ENCODE assay signal across 14 mouse cellular contexts in the genomic region with DNA sequence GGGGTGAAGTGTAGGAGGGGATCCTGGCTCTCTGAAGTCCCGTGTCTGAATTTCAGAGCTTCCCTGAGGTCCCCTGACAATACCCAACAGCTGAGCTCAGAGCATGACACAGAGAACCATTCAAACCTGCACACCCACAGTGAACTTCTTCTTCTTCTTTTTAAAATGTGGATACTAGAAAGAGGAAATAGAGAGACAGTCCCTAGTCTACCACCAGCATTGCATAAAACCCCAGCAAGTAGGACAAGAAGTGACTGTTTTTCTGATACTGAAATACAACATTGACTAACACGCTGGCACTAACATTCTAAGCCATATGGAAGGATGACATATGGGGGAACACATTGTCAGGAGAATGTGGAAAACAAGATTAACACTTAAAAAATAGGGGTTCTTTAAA. TPM values are rescaled to one million over a fixed set of nuclear protein-coding genes. Genes with fewer than 3 reads are reported as not detected.
DNase-seq lines count a peak whose midpoint lies in the region; ATAC-seq lines count a peak whose summit lies in the region.
"Had no signal": no experiment of that assay in that cellular context is flagged by ENCODE, and none has a peak within 500 bp of the region (broad histone marks: within the 10 kb centered on the region; RNA-seq: fewer than 3 reads in every experiment).

No protein-coding gene starts in this region.

- peak; percentile 48 to 56; a peak in 3 of 4 replicates for ATAC-seq in hematopoietic stem cell, adult 5-6 weeks (replicated peaks in 1 of 2; ENCODE audit: insufficient read depth in 1 of 2, low FRiP score in 2 of 2, low TSS enrichment in 1 of 2, low read depth in 1 of 2, poor library complexity in 2 of 2, severe bottlenecking in 2 of 2)
- ATAC-seq: midbrain, embryonic 15.5 days had no signal

- peak; percentile 2 to 8 for DNase-seq in frontal cortex, postnatal 36 days (ENCODE audit: low spot score in 2 of 2)
- no peak for DNase-seq in frontal cortex, postnatal 10 days (ENCODE audit: low spot score in 2 of 2)
- peak; percentile 32 for DNase-seq in lung, postnatal 36 days
- DNase-seq in lung, adult 18-20 months: no peak
- peak; percentile 2 for DNase-seq in skeletal muscle tissue, adult 2 months (ENCODE audit: low read depth, low spot score)
- no peak for DNase-seq in urinary bladder, adult 18-20 months (ENCODE audit: low spot score in 2 of 2)
- DNase-seq in cerebellum, adult 18-20 months: no peak
- DNase-seq: adrenal gland, postnatal 14 days; gastrocnemius, postnatal 14 days; lung, postnatal 4 days had no signal

RNA-seq across cellular contexts. Expression of gene 1700017D01Rik, which starts 11.3 kb away (rescaled TPM):
- total RNA-seq in hematopoietic stem cell, adult 5-6 weeks (2017): not detected in 2 replicates
- total RNA-seq: adrenal gland, postnatal 14 days; ES-E14; left cerebral cortex, adult 2 months had no signal

RNA-seq across cellular contexts. Expression of gene Ms4a8a, which starts 38.4 kb away (rescaled TPM):
- 0.55 TPM in 1 of 2 replicates, not detected in the other for total RNA-seq in hematopoietic stem cell, adult 5-6 weeks (2017)
- total RNA-seq: ES-E14; left cerebral cortex, adult 2 months had no signal

RNA-seq across cellular contexts. Expression of gene 1700025F22Rik, which starts 45.8 kb away (rescaled TPM):
- not detected in 2 replicates for total RNA-seq in hematopoietic stem cell, adult 5-6 weeks (2017)
- total RNA-seq: adrenal gland, postnatal 14 days; ES-E14; gastrocnemius, postnatal 14 days; left cerebral cortex, adult 2 months had no signal

Comparison
In these comparisons a context has a peak if more than half of its experiments do, and no peak if none do; other contexts are left out.
1. DNase-seq: peak in frontal cortex, postnatal 36 days (2 of 2), lung, postnatal 36 days (single experiment) and skeletal muscle tissue, adult 2 months (single experiment); none in frontal cortex, postnatal 10 days (0 of 2), lung, adult 18-20 months (0 of 2), urinary bladder, adult 18-20 months (0 of 2) and cerebellum, adult 18-20 months (0 of 2).